Mouse (Mus musculus) hindbrain, embryonic 13.5 days (tissue): ENCODE results near the gene Rps21. TPM values are rescaled to one million over a fixed set of nuclear protein-coding genes. Genes with fewer than 3 reads are reported as not detected.

ENCODE experiments used
- ATAC-seq: fragments of 200-750 bp; cut with Nextera tagmentation; 2 replicates; pipeline ENCODE4 v1.8.0; 2017; ENCODE audit warnings: moderate TSS enrichment; ENCODE audit not compliant: low FRiP score
- H3K27ac ChIP-seq: fragments of 300-500 bp; sonication (generic); 2 replicates; pipeline ENCODE4 v1.5.1; 2015; ENCODE audit warnings: inconsistent platforms, mild to moderate bottlenecking, moderate library complexity
- H3K27me3 ChIP-seq: fragments of 300-500 bp; sonication (generic); 2 replicates; pipeline ENCODE4 v1.6.1; 2015; ENCODE audit warnings: mild to moderate bottlenecking, inconsistent platforms
- H3K36me3 ChIP-seq: fragments of 300-500 bp; sonication (generic); 2 replicates; pipeline ENCODE4 v1.6.1; 2015; ENCODE audit warnings: mild to moderate bottlenecking, inconsistent platforms
- H3K4me1 ChIP-seq: fragments of 300-500 bp; sonication (generic); replicated peaks from 2 replicates; pipeline ENCODE4 v1.6.1; 2015; ENCODE audit warnings: inconsistent platforms
- H3K4me2 ChIP-seq: fragments of 300-500 bp; sonication (generic); 2 replicates; pipeline ENCODE4 v1.6.1; 2015; ENCODE audit warnings: inconsistent platforms, mild to moderate bottlenecking, moderate library complexity
- H3K4me3 ChIP-seq: fragments of 300-500 bp; sonication (generic); 2 replicates; pipeline ENCODE4 v1.5.1; 2015; ENCODE audit warnings: mild to moderate bottlenecking, inconsistent platforms
- H3K9ac ChIP-seq: fragments of 300-500 bp; sonication (generic); 2 replicates; pipeline ENCODE4 v1.6.1; 2015; ENCODE audit warnings: mild to moderate bottlenecking, inconsistent platforms
- H3K9me3 ChIP-seq: fragments of 300-500 bp; sonication (generic); 2 replicates; pipeline ENCODE4 v1.6.1; 2016; ENCODE audit warnings: inconsistent platforms
- WGBS: fragments of 180-500 bp; shearing (Covaris S2); methylation state at CpG from one replicate; pipeline ENCODE4 v1.1.7; 2015; 5-methylcytosine and 5-hydroxymethylcytosine counted together
- polyA plus RNA-seq: library from polyadenylated mRNA; unstranded; fragments of >200 nt; fragmentation: Nextera tagmentation; extraction: Ambion mirVana; gene quantifications from 2 replicates; pipeline ENCODE4 v1.2.1, GENCODE M21; 2015

Gene Rps21
- polyA plus RNA-seq, 1 experiment from 2014 or later, result 445 TPM

GRCm38 (mm10) chr2:180262441-180262840, 5.3 kb downstream of the Rps21 start:
- 79% methylated on average over 3 of the region's 3 CpGs for WGBS
- Histone ChIP-seq H3K27ac (no peak overlapping the region), H3K4me2 (no peak overlapping the region), H3K9ac (no peak overlapping the region), H3K4me3 (no peak overlapping the region), H3K27me3 (no peaks in the 10 kb centered on the region), H3K9me3 (no peaks in the 10 kb centered on the region), H3K4me1 (peaks cover 12% of the 10 kb centered on the region), H3K36me3 (peaks cover 71% of the 10 kb centered on the region)
- no peak for ATAC-seq

DNA sequence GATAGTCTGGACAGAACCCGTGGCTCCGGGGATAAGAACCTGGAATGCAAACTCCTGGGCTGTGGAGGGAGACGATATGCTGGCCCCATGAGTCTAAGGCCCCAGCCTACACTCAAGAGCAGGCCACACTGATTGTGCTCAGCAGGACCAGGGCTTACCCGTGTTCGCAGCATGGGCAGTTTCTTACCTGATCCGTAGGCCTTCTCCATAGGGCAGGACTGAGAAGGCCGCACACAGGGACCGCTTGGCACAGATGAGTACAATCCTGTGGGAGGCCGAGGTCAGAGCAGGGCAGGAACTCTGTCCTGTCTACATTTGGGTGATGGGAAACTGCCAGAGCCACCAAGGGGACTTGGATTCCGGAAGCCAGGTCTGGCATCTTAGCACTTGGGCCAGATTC, 5.7 kb downstream of the Rps21 start:
- H3K27me3 ChIP-seq, result no peaks in the 10 kb centered on the region
- H3K27ac ChIP-seq, result no peak overlapping the region
- peaks cover 10% of the 10 kb centered on the region for H3K4me1 ChIP-seq
- 90% methylated on average over 10 of the region's 10 CpGs for WGBS
- H3K36me3 ChIP-seq, result peaks cover 71% of the 10 kb centered on the region
- H3K4me2 ChIP-seq, result no peak overlapping the region
- H3K4me3 ChIP-seq, result no peak overlapping the region
- no peak overlapping the region for H3K9ac ChIP-seq
- no peak for ATAC-seq
- H3K9me3 ChIP-seq, result no peaks in the 10 kb centered on the region

- H3K4me3 ChIP-seq, result no peak overlapping the region
- H3K27me3 ChIP-seq, result no peaks in the 10 kb centered on the region
- no peaks in the 10 kb centered on the region for H3K9me3 ChIP-seq
- no peak for ATAC-seq
- H3K36me3 ChIP-seq, result peaks cover 53% of the 10 kb centered on the region
- H3K9ac ChIP-seq, result no peak overlapping the region
- peaks cover 42% of the 10 kb centered on the region for H3K4me1 ChIP-seq
- 0 out of 2 replicates have a peak overlapping the region, but pooled peaks have one; percentile 18 for H3K27ac ChIP-seq
- WGBS, result 60% methylated on average over 2 of the region's 2 CpGs
- H3K4me2 ChIP-seq, result no peak overlapping the region
Measured at GRCm38 (mm10) chr2:180267955-180268354, 10.8 kb downstream of the Rps21 start.

DNA sequence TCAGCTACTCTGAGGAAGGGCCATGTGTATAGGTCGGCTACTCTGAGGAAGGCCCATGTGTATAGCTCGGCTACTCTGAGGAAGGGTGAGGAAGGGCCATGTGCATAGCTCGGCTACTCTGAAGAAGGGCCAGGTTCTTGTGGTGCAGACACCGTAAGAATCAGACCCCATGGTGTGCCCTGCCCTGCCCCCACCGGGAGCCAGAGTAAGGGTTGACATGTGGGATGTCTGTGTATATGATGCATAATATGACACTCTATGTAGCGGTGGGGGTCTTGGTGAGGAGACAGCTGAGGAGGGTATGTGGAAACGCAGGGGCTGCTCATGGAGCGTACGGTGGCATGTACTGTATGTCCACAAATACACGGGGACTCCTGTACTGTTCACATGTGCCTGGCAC, 12.2 kb downstream of the Rps21 start:
- no peak for ATAC-seq
- peaks cover 46% of the 10 kb centered on the region for H3K4me1 ChIP-seq
- H3K9ac ChIP-seq, result no peak overlapping the region
- H3K4me2 ChIP-seq, result no peak overlapping the region
- WGBS, result 95% methylated on average over 10 of the region's 10 CpGs
- peaks cover 40% of the 10 kb centered on the region for H3K36me3 ChIP-seq
- H3K27ac ChIP-seq, result no peak overlapping the region
- H3K4me3 ChIP-seq, result no peak overlapping the region
- H3K9me3 ChIP-seq, result no peaks in the 10 kb centered on the region
- H3K27me3 ChIP-seq, result peaks cover 1% of the 10 kb centered on the region; the same call in 1 of the 2 replicates

DNA sequence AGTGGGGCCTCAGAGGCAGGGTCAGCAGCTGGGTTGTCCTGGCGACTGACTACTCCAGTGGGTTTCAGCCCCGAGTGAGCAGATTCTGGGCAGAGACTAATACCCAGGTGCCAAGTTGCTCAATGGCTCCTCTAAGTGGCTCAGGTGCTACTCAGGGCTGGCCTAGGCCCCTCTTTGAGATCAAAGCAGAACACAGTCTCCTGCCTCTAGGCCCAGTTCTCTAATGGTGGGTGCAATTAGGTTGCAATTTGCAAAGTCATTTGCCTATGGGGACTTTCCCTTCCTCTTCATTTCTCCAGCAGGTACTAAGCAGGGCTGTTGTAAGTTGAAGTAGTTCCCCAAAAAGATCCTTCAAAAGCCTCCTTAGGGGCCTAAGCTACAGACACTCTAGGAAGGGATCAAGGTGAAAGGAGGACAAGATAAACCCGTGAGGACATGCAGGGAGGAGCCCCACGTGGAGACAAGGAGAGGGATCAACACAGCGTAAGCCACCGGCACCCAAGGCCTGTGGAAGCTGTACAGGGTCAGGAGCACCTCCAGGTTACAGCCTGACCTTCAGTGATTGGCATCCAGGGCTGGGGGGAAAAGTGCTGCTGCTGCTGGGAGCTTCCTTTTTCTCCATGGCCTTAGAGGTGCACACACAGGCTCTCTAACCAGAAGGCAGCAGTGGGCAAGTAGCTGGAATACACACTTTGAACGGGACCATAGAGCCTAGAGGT, 13.5 kb downstream of the Rps21 start:
- H3K36me3 ChIP-seq, result peaks cover 37% of the 10 kb centered on the region
- no peaks in the 10 kb centered on the region for H3K9me3 ChIP-seq
- ATAC-seq, result no peak
- H3K4me2 ChIP-seq, result no peak overlapping the region
- WGBS, result 80% methylated on average over 7 of the region's 7 CpGs
- peaks cover 46% of the 10 kb centered on the region for H3K4me1 ChIP-seq
- H3K9ac ChIP-seq, result peak overlapping the region; percentile 94; the same call in 1 of the 2 replicates
- no peak overlapping the region for H3K4me3 ChIP-seq
- no peak overlapping the region for H3K27ac ChIP-seq
- peaks cover 7% of the 10 kb centered on the region for H3K27me3 ChIP-seq

DNA sequence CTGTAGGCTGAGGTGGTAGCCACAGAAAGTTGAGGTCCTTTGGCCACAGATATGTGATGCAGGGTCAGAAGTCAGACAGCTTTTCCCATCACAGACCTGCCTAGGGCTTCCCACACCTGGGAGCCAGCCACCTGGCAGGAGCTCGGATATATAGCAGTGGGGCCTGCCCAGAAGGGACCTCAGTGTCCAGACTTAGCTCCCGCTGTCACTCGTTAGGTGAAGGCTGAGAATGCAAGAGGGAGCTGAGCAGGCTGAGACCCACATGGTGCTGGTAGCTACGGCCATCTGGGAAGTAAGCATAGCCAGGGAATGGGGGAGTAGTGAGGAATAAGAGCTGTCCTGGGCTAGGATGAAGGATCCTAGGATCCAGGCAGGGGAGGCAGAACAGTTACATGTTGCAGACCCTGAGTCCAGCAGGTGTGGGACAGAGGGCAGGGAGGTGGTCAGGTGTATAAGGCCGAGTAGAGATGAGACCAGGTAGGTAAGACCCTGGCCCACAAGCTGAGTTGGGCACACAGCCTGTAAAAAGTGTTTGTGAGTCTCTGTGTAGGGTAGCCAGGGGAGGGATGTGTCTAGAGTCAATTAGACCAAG, 14.7 kb downstream of the Rps21 start:
- ATAC-seq, result no peak
- Histone ChIP-seq H3K9me3 (no peaks in the 10 kb centered on the region), H3K27ac (no peak overlapping the region), H3K4me2 (peak overlapping the region; percentile 75), H3K4me1 (peaks cover 48% of the 10 kb centered on the region), H3K9ac (peak overlapping the region; percentile 94), H3K36me3 (peaks cover 27% of the 10 kb centered on the region), H3K4me3 (peak overlapping the region; percentile 87), H3K27me3 (peaks cover 14% of the 10 kb centered on the region)
- WGBS, result 76% methylated on average over 5 of the region's 5 CpGs

DNA sequence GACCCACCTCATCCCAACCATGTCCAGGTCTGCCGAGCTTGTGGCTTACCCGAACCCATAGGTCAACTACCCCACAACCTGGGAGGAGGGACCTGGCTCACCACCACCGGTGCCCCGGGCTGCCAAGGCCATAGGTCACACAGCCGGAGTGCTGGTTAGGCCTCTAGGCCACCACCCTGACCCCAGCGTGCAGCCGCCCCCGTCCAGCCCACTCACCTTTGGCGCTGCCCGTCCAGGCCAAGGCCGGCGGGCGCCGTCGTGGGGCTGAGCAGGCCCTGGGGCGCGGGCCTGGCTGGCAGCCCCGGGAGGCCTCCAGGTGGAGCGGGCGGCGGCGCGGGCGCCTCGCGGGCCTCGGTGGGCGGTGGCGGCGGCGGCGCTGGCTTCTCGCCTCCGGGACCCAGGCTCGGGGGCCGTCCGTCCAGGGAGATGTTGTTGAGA, 15.7 kb downstream of the Rps21 start:
- H3K9me3 ChIP-seq, result no peaks in the 10 kb centered on the region
- H3K4me2 ChIP-seq, result peak overlapping the region; percentile 75
- H3K27me3 ChIP-seq, result peaks cover 16% of the 10 kb centered on the region
- H3K4me3 ChIP-seq, result peak overlapping the region; percentile 87
- peak overlapping the region; percentile 81 for H3K27ac ChIP-seq
- peak; percentile 40 for ATAC-seq
- H3K9ac ChIP-seq, result peak overlapping the region; percentile 94
- WGBS, result under 1% methylated on average over 25 of the region's 37 CpGs
- peaks cover 27% of the 10 kb centered on the region for H3K36me3 ChIP-seq
- H3K4me1 ChIP-seq, result peaks cover 48% of the 10 kb centered on the region

GRCm38 (mm10) chr2:180273394-180274244, 16.4 kb downstream of the Rps21 start, which contains the start of gene Cables2:
Gene Cables2 (minus strand): TSS chr2:180273496.
- peaks cover 16% of the 10 kb centered on the region for H3K27me3 ChIP-seq
- H3K9ac ChIP-seq, result peak within 1 kb of the TSS; percentile 94
- peak; percentile 94 for ATAC-seq
- H3K4me1 ChIP-seq, result peaks cover 43% of the 10 kb centered on the region
- 8% methylated on average over 64 of the region's 68 CpGs for WGBS
- H3K4me3 ChIP-seq, result peak within 1 kb of the TSS; percentile 87
- peak within 1 kb of the TSS; percentile 75 for H3K4me2 ChIP-seq
- no peaks in the 10 kb centered on the region for H3K9me3 ChIP-seq
- peak within 1 kb of the TSS; percentile 81 for H3K27ac ChIP-seq
- peaks cover 22% of the 10 kb centered on the region for H3K36me3 ChIP-seq

DNA sequence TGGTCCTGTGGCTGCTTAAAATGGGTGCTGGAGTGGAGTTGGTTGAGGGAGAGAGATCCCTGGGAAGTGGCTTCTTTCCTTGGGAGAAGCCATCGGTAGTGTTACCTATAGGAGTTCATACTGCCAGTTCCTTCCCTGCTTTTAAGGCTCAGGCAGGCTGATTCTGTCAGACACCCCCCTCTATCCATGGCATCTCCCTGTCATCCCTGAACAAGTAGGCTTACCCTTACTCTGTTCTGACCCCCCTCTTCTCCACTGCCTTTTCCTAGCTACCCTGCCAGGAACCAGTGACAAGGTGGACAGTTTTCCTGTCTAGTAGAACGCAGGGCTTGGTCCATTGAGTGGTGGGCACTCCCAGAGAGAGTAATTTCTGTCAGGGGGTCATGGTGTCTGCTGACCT, 17.3 kb downstream of the Rps21 start:
- 86% methylated on average over 2 of the region's 2 CpGs for WGBS
- no peak overlapping the region for H3K27ac ChIP-seq
- ATAC-seq, result no peak
- H3K4me1 ChIP-seq, result peaks cover 39% of the 10 kb centered on the region
- no peaks in the 10 kb centered on the region for H3K9me3 ChIP-seq
- no peak overlapping the region for H3K4me3 ChIP-seq
- H3K4me2 ChIP-seq, result no peak overlapping the region
- H3K36me3 ChIP-seq, result peaks cover 17% of the 10 kb centered on the region
- peaks cover 19% of the 10 kb centered on the region for H3K27me3 ChIP-seq
- H3K9ac ChIP-seq, result no peak overlapping the region

GRCm38 (mm10) chr2:180275836-180276235, 18.7 kb downstream of the Rps21 start:
- no peak overlapping the region for H3K27ac ChIP-seq
- H3K4me3 ChIP-seq, result no peak overlapping the region
- under 1% methylated on average over 8 of the region's 8 CpGs for WGBS
- no peak overlapping the region for H3K9ac ChIP-seq
- ATAC-seq, result no peak
- no peaks in the 10 kb centered on the region for H3K9me3 ChIP-seq
- peaks cover 21% of the 10 kb centered on the region for H3K27me3 ChIP-seq
- peak overlapping the region; percentile 19; the same call in 1 of the 2 replicates for H3K4me2 ChIP-seq
- peaks cover 26% of the 10 kb centered on the region for H3K4me1 ChIP-seq
- 0 out of 2 replicates have a peak, but pooled peaks cover 6% of the 10 kb centered on the region for H3K36me3 ChIP-seq

GRCm38 (mm10) chr2:180276385-180276784, 19.2 kb downstream of the Rps21 start:
- H3K36me3 ChIP-seq, result 0 out of 2 replicates have a peak, but pooled peaks cover under 1% of the 10 kb centered on the region
- WGBS, result 68% methylated on average over 4 of the region's 4 CpGs
- H3K27me3 ChIP-seq, result peaks cover 21% of the 10 kb centered on the region
- no peak overlapping the region for H3K4me3 ChIP-seq
- H3K4me1 ChIP-seq, result peaks cover 21% of the 10 kb centered on the region
- H3K4me2 ChIP-seq, result no peak overlapping the region
- no peak overlapping the region for H3K27ac ChIP-seq
- no peak for ATAC-seq
- H3K9ac ChIP-seq, result no peak overlapping the region
- no peaks in the 10 kb centered on the region for H3K9me3 ChIP-seq

DNA sequence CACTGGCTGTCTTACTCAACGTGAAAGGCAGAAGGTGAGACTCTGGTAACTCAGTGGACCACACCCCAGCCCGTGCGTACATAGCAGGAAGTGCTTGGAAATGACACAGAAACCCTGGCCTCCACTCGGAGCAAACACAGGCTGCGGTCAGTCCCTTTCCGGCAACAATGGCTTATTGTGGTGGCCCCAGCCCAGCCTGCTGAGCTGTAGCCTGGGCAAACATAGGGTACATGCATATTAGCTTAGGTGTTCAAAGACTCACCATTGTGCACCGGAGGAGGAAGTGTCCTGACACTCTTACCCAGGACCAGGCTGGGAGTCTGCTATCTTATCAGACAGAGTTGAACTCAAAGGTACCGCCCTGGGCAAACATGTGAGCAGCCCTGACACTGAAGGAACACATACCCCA, 19.7 kb downstream of the Rps21 start:
- Histone ChIP-seq H3K4me2 (no peak overlapping the region), H3K9me3 (no peaks in the 10 kb centered on the region), H3K27ac (no peak overlapping the region), H3K9ac (0 out of 2 replicates have a peak overlapping the region, but pooled peaks have one; percentile 24), H3K4me3 (no peak overlapping the region), H3K4me1 (peaks cover 16% of the 10 kb centered on the region), H3K36me3 (no peaks in the 10 kb centered on the region), H3K27me3 (peaks cover 21% of the 10 kb centered on the region)
- 78% methylated on average over 8 of the region's 8 CpGs for WGBS
- no peak for ATAC-seq
